In the genomic region with DNA sequence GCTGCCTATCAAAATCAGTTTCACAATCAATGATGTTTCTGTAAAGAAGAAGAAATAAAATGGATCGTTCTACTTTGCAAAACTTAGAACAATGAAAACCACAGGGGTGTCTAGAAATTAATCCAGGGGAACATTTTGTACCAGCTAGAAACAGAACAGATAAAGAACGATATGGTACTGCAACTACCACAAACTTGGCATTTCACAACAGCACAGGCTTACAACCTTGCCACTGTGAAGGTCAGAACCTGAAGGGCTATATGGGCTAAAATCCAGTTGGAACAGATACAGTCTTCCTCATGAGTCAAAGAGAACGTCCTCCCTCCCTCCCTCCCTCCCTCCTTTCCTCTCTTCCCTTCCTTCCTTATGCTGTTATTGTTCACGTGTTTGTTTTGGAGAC, we compare ENCODE assay signal across 21 mouse cellular contexts. TPM values are rescaled to one million over a fixed set of nuclear protein-coding genes. Genes with fewer than 3 reads are reported as not detected.
DNase-seq lines count a peak whose midpoint lies in the region; ATAC-seq and TF ChIP-seq lines count a peak whose summit lies in the region.
"Had no signal": no experiment of that assay in that cellular context is flagged by ENCODE, and none has a peak within 500 bp of the region (broad histone marks: within the 10 kb centered on the region; RNA-seq: fewer than 3 reads in every experiment).

No protein-coding gene starts in this region.

- no peaks in the 10 kb centered on the region for H3K36me3 ChIP-seq in heart, postnatal 0 days (replicated peaks; ENCODE audit: control insufficient read depth, insufficient read depth, low read length)
- H3K36me3 ChIP-seq: embryonic facial prominence, embryonic 13.5 days; heart, embryonic 12.5 days; hindbrain, embryonic 15.5 days had no signal

- no peak for TF ChIP-seq CTCF in heart, postnatal 0 days (IDR thresholded peaks at IDR 0.05; ENCODE audit: low read depth)

- no peaks in the 10 kb centered on the region for H3K27me3 ChIP-seq in heart, postnatal 0 days (ENCODE audit: control insufficient read depth, insufficient read depth, low read length)
- H3K27me3 ChIP-seq: embryonic facial prominence, embryonic 13.5 days; forebrain, embryonic 13.5 days; hindbrain, embryonic 15.5 days had no signal

- no peaks in the 10 kb centered on the region for H3K9me3 ChIP-seq in heart, postnatal 0 days (replicated peaks; ENCODE audit: control insufficient read depth, low read length)
- H3K9me3 ChIP-seq: embryonic facial prominence, embryonic 13.5 days; forebrain, embryonic 13.5 days; hindbrain, embryonic 15.5 days had no signal

- no peak for TF ChIP-seq EP300 in heart, postnatal 0 days (IDR thresholded peaks at IDR 0.05; ENCODE audit: low read depth)

- no peak overlapping the region for H3K4me3 ChIP-seq in heart, postnatal 0 days (ENCODE audit: low read depth, low read length)
- H3K4me3 ChIP-seq: embryonic facial prominence, embryonic 13.5 days; forebrain, embryonic 13.5 days; gastrocnemius, adult 2 months; heart, adult 2 months; heart, embryonic 12.5 days; hindbrain, embryonic 15.5 days had no signal

- peaks cover 6% of the 10 kb centered on the region; the same call in 1 of the 2 replicates for H3K4me1 ChIP-seq in heart, postnatal 0 days (ENCODE audit: control insufficient read depth, insufficient read depth)
- H3K4me1 ChIP-seq: heart, embryonic 12.5 days had no signal

- ATAC-seq in heart, postnatal 0 days (ENCODE audit: insufficient read depth, low read depth) = peak; percentile 51; the same call in 1 of the 2 replicates
- ATAC-seq: activated CD4-positive, CD25-positive, alpha-beta regulatory T cell, adult 4 months; forebrain, embryonic 13.5 days; intestine, embryonic 16.5 days; Patski had no signal

- H3K4me2 ChIP-seq in heart, postnatal 0 days (ENCODE audit: low read depth, low read length) = no peak overlapping the region
- H3K4me2 ChIP-seq: embryonic facial prominence, embryonic 13.5 days; forebrain, embryonic 13.5 days; heart, embryonic 12.5 days; hindbrain, embryonic 15.5 days had no signal

- H3K9ac ChIP-seq in heart, postnatal 0 days (replicated peaks; ENCODE audit: low read depth, low read length) = no peak overlapping the region
- H3K9ac ChIP-seq: embryonic facial prominence, embryonic 13.5 days; forebrain, embryonic 13.5 days; heart, embryonic 12.5 days; hindbrain, embryonic 15.5 days had no signal

- no peak overlapping the region for H3K27ac ChIP-seq in heart, postnatal 0 days (ENCODE audit: low read depth)
- H3K27ac ChIP-seq: embryonic facial prominence, embryonic 13.5 days; forebrain, embryonic 13.5 days; gastrocnemius, adult 2 months; heart, adult 2 months; hindbrain, embryonic 15.5 days had no signal

- intact Hi-C loops in heart, postnatal 36 days (cut with DNase I) = no loop called here

- 49% methylated on average over 4 of the region's 4 CpGs for WGBS in heart, postnatal 0 days

- peak; percentile 44 for DNase-seq in adrenal gland, adult 8-10 months
- DNase-seq in adrenal gland, adult 18-20 months (ENCODE audit: low spot score in 2 of 2) = no peak
- DNase-seq in heart, postnatal 0 days (ENCODE audit: low spot score) = peak; percentile 29
- DNase-seq in heart, postnatal 36 days = no peak
- DNase-seq in adrenal gland, postnatal 14 days = peak; percentile 51
- DNase-seq in gonadal fat pad, adult 2 months (ENCODE audit: low read depth) = peak; percentile 90
- DNase-seq in thymus, postnatal 0 days (ENCODE audit: low spot score) = no peak
- DNase-seq: cerebellum, adult 18-20 months; cerebellum, adult 9-11 months; cerebellum, postnatal 36 days; gastrocnemius, adult 2 months; gastrocnemius, postnatal 25 days; heart, adult 2 months; kidney, adult 2 months had no signal

RNA-seq across cellular contexts. Expression of a gene that starts 28.4 kb away (rescaled TPM):
- total RNA-seq in adrenal gland, adult 8-10 months (2022) = 10 to 100 TPM; 47.6 to 53.1 (median 50.6) TPM
- total RNA-seq in adrenal gland, adult 18-20 months (2021) = 10 to 100 TPM; 36.3 to 48.5 TPM
- total RNA-seq in heart, postnatal 0 days (2014; rRNA removed; ENCODE audit: low replicate concordance) = 36.8 and 37.5 TPM in 2 replicates
- 19.0 TPM in 2 replicates for polyA plus RNA-seq in heart, postnatal 0 days (2015; fragmentation: Nextera tagmentation; extraction: Ambion mirVana)
- total RNA-seq in heart, postnatal 36 days (2021) = 10 to 100 TPM; 21.0 to 24.5 TPM
- 50.6 and 54.1 TPM in 2 replicates for total RNA-seq in adrenal gland, postnatal 14 days (2021)
- 14.4 and 18.1 TPM in 2 replicates for polyA plus RNA-seq in gonadal fat pad, adult 2 months (2012; rRNA removed)
- polyA plus RNA-seq in thymus, postnatal 0 days (2015; fragmentation: Nextera tagmentation; extraction: Ambion mirVana) = 58.1 and 68.5 TPM in 2 replicates

RNA-seq across cellular contexts. Expression of a gene that starts 36.7 kb away (rescaled TPM):
- 10 to 100 TPM; 12.7 to 18.1 (median 14.4) TPM for total RNA-seq in adrenal gland, adult 8-10 months (2022)
- 10 to 100 TPM; 17.7 to 22.6 TPM for total RNA-seq in adrenal gland, adult 18-20 months (2021)
- total RNA-seq in heart, postnatal 0 days (2014; rRNA removed; ENCODE audit: low replicate concordance) = 15.4 and 19.7 TPM in 2 replicates
- polyA plus RNA-seq in heart, postnatal 0 days (2015; fragmentation: Nextera tagmentation; extraction: Ambion mirVana) = 9.6 and 10.7 TPM in 2 replicates
- 10 to 100 TPM; 15.0 to 16.8 TPM for total RNA-seq in heart, postnatal 36 days (2021)
- total RNA-seq in adrenal gland, postnatal 14 days (2021) = 21.6 and 27.1 TPM in 2 replicates
- polyA plus RNA-seq in gonadal fat pad, adult 2 months (2012; rRNA removed) = 21.6 and 28.1 TPM in 2 replicates
- polyA plus RNA-seq in thymus, postnatal 0 days (2015; fragmentation: Nextera tagmentation; extraction: Ambion mirVana) = 7.6 and 8.4 TPM in 2 replicates

Comparison
In these comparisons a context has a peak if more than half of its experiments do, and no peak if none do; other contexts are left out.
1. DNase-seq: peak in adrenal gland, adult 8-10 months (single experiment), heart, postnatal 0 days (single experiment), adrenal gland, postnatal 14 days (single experiment) and gonadal fat pad, adult 2 months (single experiment); none in adrenal gland, adult 18-20 months (0 of 2), heart, postnatal 36 days (0 of 2) and thymus, postnatal 0 days (single experiment).